Mouse (Mus musculus): ENCODE data around the gene Xpo6.

- TF ChIP-seq POLR2A (IDR thresholded peaks at IDR 0.05; ENCODE audit: extremely low read depth, insufficient read depth, low read length) (no peak), CTCF (IDR thresholded peaks at IDR 0.05; ENCODE audit: low read depth, low read length) (no peak)
Observed at GRCm38 (mm10) chr7:126222753-126223152, 22.5 kb upstream of the Xpo6 start.
